Mouse (Mus musculus): ENCODE data around the gene Pik3ap1.

Pik3ap1 gene

GRCm38 (mm10) chr19:41279724-41280244 is 105.1 kb downstream of the Pik3ap1 start:
- DNase-seq (ENCODE audit: low spot score): no peak

- DNase-seq (ENCODE audit: low spot score): no peak
Observed at GRCm38 (mm10) chr19:41278606-41279005, 106.3 kb downstream of the Pik3ap1 start.

- DNase-seq (ENCODE audit: low spot score): no peak
Observed at GRCm38 (mm10) chr19:41275588-41275987, 109.3 kb downstream of the Pik3ap1 start.

- no peak for DNase-seq (ENCODE audit: low spot score)
Observed at GRCm38 (mm10) chr19:41270906-41271305, 114.0 kb downstream of the Pik3ap1 start.

DNA sequence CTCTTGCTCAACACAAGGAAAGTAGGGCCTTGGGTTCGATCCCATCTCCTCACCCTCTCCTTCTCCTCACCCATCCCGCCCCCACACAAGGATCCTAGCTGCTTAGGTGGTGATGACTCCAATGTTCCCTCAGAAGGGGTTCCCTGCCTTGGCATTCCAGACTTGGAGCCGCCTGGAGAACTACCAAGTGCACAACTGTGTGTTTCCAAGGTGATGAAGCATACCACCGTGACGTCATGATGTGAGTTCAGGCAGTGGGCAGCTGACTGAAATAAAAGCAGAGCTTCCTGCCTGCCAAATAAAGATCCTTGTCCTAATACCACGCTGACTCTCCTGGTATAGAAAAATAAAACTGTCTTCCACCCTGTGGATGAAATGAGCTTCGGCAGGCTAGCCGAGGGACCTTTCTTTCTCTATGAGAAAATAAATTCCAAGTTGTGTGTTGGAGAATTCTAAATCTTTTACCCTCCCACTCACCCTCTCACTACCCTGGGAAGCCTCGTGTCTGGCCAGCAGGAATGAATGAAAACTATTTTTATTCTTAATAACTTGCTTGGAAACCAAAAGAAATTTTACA is 114.7 kb downstream of the Pik3ap1 start:
- no peak for DNase-seq (ENCODE audit: low spot score)

DNA sequence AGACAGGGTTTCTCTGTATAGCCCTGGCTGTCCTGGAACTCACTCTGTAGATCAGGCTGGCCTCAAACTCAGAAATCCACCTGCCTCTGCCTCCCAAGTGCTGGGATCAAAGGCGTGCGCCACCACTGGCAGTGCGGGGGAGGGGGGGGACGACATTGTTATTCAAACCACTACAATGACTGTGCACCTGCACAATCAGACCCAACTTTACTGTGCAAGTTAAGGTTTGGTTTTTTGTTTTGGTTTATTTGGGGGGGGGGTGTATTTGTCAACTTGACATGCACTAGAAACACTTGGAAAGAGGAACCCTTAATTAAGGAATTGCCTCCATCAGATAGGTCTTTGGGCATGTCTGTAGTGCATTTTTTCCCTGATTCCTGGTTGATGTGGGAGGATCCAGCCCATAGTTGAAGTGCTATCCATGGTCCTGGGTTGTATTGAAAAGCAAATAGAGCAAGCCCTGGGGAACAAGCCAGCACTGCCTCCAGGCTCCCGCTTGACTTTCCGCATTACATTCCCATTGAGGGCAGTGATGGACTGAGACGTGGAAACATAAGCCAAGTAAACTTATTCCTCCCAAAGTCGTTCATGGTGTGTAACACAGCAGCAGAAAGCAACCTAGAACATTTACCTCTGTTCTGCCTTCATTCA is 118.5 kb downstream of the Pik3ap1 start:
- no peak for DNase-seq (ENCODE audit: low spot score)

GRCm38 (mm10) chr19:41264331-41264799 is 120.5 kb downstream of the Pik3ap1 start:
- DNase-seq (ENCODE audit: low spot score): no peak

DNA sequence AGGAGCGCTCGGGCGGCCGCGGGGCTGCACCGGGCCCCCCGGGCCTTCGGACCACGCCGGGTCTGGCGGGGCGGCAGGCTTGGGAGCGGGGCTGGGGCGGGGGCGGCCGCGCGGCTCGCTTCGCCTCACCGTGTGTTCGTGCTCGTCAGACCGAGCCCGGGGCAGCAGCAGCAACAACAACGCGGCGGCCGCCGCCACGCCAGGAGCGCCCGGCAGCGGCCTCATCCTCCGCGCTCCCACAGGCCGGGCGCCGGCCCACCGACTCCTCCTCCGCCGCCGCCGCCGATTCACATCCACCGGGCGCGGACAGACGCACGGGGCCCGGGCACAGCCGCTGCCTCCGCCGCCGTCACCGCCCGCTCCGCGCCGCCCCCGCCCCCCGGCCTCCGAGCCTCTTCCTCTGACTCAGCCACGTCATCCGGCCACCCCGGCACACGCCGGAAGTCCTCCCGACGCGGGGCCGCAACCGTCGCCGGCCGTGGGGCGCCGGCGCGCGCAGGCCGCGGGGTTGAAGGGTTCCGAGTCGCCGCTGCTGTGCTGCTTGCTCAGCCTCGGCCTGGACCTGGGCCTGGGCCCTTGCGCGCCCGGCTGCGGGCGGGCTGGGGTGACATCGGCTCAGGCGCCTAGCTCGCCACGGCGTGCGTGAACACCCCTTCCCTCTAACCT is 121.1 kb downstream of the Pik3ap1 start, which contains the start of gene Tm9sf3:
TSS of gene Tm9sf3 (minus strand) at position 368 of the 666 bp plus-strand sequence.
- peak; percentile 81 for DNase-seq (ENCODE audit: low spot score)

GRCm38 (mm10) chr19:41262712-41263629 is 121.9 kb downstream of the Pik3ap1 start:
- peak; percentile 59 for DNase-seq (ENCODE audit: low spot score)

GRCm38 (mm10) chr19:41260736-41261135 is 124.2 kb downstream of the Pik3ap1 start:
- DNase-seq (ENCODE audit: low spot score): no peak

GRCm38 (mm10) chr19:41259256-41259655 is 125.6 kb downstream of the Pik3ap1 start:
- DNase-seq (ENCODE audit: low spot score): no peak

DNA sequence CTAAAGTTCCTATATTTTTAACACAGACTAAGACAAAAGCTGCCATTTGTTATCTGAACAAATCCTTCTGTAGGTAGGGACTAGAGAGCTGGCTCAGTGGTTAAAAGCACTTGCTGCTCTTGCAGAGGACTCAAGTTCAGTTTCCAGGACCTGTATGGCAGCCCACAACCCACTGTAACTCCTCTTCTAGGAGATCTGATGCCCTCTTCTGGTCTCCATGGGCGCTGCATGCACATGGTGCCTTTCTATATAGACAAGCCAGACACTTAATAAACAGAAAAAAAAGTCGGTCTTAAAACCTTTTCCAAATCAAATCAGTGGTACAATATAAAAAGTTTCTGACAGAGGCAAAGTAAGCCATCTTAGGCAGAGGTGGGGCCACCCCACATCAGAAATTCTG is 126.2 kb downstream of the Pik3ap1 start:
- no peak for DNase-seq (ENCODE audit: low spot score)

- DNase-seq (ENCODE audit: low spot score): no peak
Observed at GRCm38 (mm10) chr19:41254584-41254983, 130.3 kb downstream of the Pik3ap1 start.

GRCm38 (mm10) chr19:41248968-41249367 is 135.9 kb downstream of the Pik3ap1 start:
- DNase-seq (ENCODE audit: low spot score): no peak

- no peak for DNase-seq (ENCODE audit: low spot score)
Observed at GRCm38 (mm10) chr19:41248271-41248670, 136.6 kb downstream of the Pik3ap1 start.

GRCm38 (mm10) chr19:41246271-41246670 is 138.6 kb downstream of the Pik3ap1 start:
- no peak for DNase-seq (ENCODE audit: low spot score)

GRCm38 (mm10) chr19:41244581-41244980 is 140.3 kb downstream of the Pik3ap1 start:
- DNase-seq (ENCODE audit: low spot score): peak; percentile 45

GRCm38 (mm10) chr19:41241997-41242396 is 142.9 kb downstream of the Pik3ap1 start:
- no peak for DNase-seq (ENCODE audit: low spot score)

DNA sequence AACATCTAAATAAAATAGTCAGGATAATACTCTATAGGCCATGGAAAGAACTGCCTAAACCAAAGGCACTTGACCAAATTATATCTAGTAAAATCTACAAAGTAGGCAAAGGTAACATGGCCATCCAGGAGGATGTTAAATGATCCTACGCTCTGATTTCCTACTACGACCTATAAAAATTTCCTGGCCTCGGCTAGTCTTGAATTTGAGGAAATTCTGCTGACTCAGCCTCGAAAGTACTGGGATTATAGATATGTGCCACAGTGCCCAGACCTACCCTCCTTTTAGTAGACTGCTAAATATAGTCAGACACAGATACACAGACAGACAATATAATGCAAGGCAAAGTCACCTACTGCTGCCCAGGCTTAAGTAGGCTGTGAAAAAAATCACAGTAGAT is 151.2 kb downstream of the Pik3ap1 start:
- no peak for DNase-seq (ENCODE audit: low spot score)

All from urinary bladder, postnatal 25 days (tissue).